11 mouse cellular contexts compared by ENCODE assay signal in genomic region chr8:82973331-82973730, GRCm38 (mm10).
A peak's percentile ranks its signal among the peaks of the same experiment; 100 is the strongest.
DNase-seq lines count a peak whose midpoint lies in the region; ATAC-seq lines count a peak whose summit lies in the region.
"Had no signal": no experiment of that assay in that cellular context is flagged by ENCODE, and none has a peak within 500 bp of the region (broad histone marks: within the 10 kb centered on the region; RNA-seq: fewer than 3 reads in every experiment).

No protein-coding gene starts in this region.

- H3K4me3 ChIP-seq in stomach, embryonic 16.5 days (replicated peaks; ENCODE audit: low read length), result no peak overlapping the region

- peak; percentile 5 for DNase-seq in kidney, adult 9 months
- no peak for DNase-seq in kidney, adult 11 months
- DNase-seq in right cerebral cortex, postnatal 14 days, result peak; percentile 20
- DNase-seq in right cerebral cortex, postnatal 25 days, result no peak
- peak; percentile 43 for DNase-seq in kidney, postnatal 14 days
- DNase-seq in gastrocnemius, adult 8-10 months (ENCODE audit: low spot score in 2 of 2), result no peak
- DNase-seq: cerebellum, adult 11-12 months; thymus, adult 2 months had no signal

- no peaks in the 10 kb centered on the region for H3K36me3 ChIP-seq in stomach, embryonic 16.5 days (ENCODE audit: control insufficient read depth, insufficient read depth, low read length)

- no peak overlapping the region for H3K27ac ChIP-seq in stomach, embryonic 16.5 days (ENCODE audit: low read length)

- no peaks in the 10 kb centered on the region for H3K27me3 ChIP-seq in stomach, embryonic 16.5 days (ENCODE audit: control insufficient read depth, insufficient read depth, low read length)
- H3K27me3 ChIP-seq: CH12.LX had no signal

- no peaks in the 10 kb centered on the region for H3K9me3 ChIP-seq in stomach, embryonic 16.5 days (replicated peaks; ENCODE audit: control insufficient read depth, low read length)

- peaks cover 18% of the 10 kb centered on the region for H3K4me1 ChIP-seq in stomach, embryonic 16.5 days (ENCODE audit: control insufficient read depth, insufficient read depth, low read length)

- peak; percentile 68; the same call in 1 of the 2 replicates for ATAC-seq in stomach, embryonic 16.5 days (ENCODE audit: insufficient read depth, low FRiP score)
- ATAC-seq in inflammation-experienced regulatory T-cells, adult 6 months, result no peak

- whole genome bisulfite sequencing in stomach, embryonic 16.5 days, result 35% methylated on average over 4 of the region's 4 CpGs

- H3K4me2 ChIP-seq in stomach, embryonic 16.5 days (ENCODE audit: low read depth, low read length), result no peak overlapping the region

- no peak overlapping the region for H3K9ac ChIP-seq in stomach, embryonic 16.5 days (ENCODE audit: low read length)

Comparison
In these comparisons a context has a peak if more than half of its experiments do, and no peak if none do; other contexts are left out.
1. DNase-seq: peak in kidney, adult 9 months (single experiment), right cerebral cortex, postnatal 14 days (single experiment) and kidney, postnatal 14 days (single experiment); none in kidney, adult 11 months (single experiment), right cerebral cortex, postnatal 25 days (single experiment) and gastrocnemius, adult 8-10 months (0 of 2).